Mouse (Mus musculus) heart, postnatal 4 days (tissue): Measurements from ENCODE around the gene Prkag2. TPM values are rescaled to one million over a fixed set of nuclear protein-coding genes. Genes with fewer than 3 reads are reported as not detected.
A peak's percentile ranks its signal among the peaks of the same experiment; 100 is the strongest.

ENCODE experiments used
- DNase-seq: peaks from one replicate; pipeline ENCODE4 v3.0.0; 2021
- total RNA-seq, 2 experiments: library from RNA; stranded (reverse); gene quantifications; 2 replicates each; pipeline ENCODE4 v1.2.3; 2021

The Prkag2 gene
- total RNA-seq, 2 experiments from 2014 or later, result 143 to 152 TPM

DNA sequence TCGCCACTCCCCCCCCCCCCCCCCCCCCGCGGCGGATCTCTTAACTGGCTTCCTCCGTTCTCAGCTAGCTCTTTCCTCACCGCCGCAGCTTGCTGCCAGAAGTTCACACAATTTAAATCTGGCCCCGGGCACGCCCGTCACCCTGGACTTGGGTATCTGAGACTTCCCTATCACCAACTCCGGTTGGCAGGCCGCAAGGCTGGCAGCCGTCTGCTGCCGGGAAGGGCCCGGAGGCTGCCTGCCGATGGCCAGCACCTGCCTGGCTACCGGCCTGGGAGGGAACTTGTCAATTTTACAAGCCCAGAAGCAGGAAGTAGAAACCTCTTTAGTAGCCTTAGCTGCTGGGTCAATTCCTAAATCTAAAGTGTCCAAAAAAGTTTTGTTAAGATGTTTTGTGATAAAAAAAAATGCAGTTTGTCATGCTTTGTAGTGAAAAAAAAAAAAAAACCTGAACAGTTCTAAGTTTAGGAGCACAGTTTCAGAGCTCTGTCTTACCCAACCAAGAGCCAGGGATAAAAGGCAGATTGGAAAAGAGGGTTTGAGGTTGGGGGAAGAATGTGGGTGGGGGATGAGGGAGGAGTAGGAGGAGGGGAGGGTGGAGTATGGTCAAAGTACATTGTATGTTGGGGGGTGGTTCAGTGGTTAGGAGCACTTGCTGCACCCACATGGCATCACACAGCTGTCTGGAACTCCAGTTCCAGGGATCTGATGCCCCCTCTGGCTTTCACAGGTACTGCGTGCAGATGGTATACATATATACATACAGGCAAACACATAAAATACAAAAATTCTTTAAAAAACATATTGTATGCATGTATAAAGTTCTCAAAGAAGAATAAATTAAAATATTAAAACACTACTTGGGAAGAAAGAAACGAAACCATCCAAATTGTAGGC, 191.4 kb downstream of the Prkag2 start:
- peak; percentile 82 for DNase-seq

DNA sequence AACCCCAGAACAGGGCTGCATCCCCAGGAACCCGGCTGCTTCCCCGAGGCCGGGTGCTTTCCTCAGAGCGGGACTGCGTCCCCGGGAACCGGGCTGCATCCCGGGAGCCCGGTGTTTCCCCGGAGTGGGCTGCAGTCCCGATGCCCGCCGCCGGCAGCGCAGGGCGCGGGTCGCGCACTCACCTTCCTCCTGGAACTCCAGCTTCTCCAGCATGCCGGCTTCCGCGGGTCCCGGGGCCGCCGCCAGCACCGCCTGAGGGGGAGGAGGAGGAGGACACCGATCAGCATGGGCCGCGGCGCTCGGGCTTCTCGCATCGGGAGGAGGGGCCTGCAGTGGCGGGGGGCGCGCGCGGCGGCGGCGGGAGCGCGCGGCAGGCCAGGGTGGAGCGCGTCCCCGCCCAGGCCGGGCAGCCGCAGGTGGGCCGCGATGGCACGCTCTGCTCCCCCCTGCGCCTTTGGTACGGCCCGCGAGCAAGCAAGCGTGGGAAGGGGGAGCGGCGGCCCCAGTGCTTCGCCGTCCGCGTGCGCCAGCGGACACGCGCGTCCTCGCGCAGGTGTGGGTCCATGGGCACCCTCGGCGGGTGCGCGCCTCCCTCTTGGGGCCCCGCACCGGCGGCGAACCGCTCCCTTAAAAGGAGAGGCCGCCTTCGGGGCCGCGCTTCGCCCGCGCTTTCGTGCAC, 192.2 kb downstream of the Prkag2 start:
- peak; percentile 89 for DNase-seq

DNA sequence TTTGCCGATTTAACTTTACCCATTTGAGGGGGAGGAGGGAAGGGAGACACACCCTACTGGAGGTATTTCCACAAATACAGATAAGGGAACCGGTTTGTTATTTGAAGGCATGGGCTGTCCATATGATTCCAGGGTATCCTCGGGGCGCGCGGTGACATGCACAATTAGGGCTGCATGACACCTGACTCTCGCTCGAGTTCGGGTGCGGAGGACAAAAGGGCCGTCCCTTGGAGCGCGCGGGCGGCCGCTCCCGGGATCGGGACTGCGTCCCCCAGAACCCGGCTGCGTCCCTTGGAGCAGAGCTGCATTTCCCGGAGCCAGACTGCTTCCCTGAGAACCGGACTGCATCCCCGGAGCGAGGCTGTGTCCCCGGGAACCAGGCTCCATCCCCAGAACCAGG, 192.7 kb downstream of the Prkag2 start:
- DNase-seq, result no peak

DNA sequence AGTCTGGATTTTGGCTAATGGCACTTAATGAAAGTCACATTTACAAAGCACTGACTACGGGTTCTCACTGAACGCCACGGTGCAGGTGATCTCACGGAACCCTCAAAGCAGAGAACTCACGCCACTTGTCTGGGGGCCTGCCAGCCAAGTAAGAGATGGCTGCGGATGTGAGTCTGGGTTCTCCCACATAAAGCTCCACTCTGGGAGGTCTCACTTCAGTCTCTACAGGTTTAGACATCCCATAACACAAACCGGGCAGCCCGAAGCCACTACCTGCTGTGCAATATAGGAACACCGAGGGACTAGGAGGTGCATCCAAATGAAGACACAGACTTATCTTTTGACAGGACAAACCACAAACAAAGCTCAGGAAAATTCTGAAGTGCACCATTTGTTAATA, 193.6 kb downstream of the Prkag2 start:
- no peak for DNase-seq

DNA sequence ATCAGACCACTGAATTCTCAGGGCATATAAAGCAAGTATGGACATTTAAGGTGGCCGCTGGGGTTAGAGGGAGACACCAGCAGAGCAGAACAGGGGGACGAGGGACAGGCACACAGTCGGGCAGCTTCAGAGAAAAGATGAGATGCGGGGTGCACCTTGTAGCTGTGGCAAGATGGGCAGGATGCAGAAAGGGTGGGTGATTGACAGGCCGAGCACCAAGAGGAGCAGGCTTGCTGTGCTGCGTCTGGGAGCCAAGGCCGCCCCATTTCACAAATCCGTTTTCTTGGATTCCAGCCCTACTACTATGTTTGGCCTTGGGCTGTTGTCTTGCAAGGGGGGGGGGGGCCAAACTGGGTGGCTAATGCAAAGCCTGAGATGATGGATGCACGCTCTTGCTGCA, 195.5 kb downstream of the Prkag2 start:
- DNase-seq, result no peak

DNA sequence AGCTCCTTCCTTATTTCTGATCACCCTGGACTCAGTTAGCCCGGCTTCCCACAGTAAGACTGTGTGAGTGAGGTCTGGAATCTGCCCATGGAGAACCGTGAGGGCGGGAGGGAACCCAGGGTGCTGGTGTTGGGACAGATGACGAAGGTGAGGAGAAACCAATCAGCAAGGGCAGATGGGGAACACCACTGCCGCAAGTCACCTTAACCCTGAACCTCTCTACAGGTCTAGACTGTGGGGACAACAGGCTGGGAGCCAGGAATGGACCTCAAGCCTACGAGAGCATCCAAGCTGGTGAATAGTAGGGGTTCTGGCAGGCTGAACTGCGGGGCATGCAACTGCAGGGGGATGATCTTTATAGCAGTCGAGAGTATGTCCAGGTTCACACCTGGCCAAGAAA, 196.0 kb downstream of the Prkag2 start:
- DNase-seq, result no peak

DNA sequence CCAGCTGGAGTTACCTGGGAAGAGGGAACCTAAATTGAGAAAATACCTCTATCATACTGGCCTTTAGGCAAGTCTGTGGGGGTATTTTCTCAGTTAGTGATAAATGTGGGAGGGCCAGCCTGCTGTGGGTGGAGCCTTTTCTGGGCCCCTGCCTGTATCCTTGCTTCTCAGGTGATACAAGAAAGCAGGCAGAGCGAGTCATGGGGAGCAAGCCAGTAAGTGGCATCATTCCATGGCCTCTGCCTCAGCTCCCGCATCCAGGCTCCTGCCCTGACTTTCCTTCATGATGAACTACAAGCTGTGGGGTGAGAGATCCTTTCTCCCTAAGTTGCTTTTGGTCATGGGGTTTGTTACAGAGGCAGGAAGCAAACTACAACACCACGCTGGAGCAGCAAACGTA, 196.4 kb downstream of the Prkag2 start:
- DNase-seq, result no peak

DNA sequence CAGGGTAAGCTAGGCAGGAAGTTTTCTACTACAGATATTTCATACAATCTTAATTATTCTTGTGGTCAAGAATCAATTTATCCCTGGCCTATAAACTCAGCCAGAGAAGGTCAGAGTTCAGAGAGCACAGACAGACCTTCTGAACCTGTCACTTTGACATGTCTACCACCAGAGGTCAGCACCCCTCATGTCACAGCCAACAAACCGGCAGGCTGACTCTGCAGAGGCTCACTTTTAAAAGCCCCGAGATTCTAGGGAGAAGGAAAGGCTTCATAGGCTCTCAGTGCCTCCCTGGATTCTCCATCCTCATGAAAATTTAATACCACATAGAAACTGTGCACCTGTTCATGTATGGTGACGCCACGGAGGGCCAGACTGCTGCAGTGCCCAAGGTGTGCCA, 197.6 kb downstream of the Prkag2 start:
- peak; percentile 59 for DNase-seq

DNA sequence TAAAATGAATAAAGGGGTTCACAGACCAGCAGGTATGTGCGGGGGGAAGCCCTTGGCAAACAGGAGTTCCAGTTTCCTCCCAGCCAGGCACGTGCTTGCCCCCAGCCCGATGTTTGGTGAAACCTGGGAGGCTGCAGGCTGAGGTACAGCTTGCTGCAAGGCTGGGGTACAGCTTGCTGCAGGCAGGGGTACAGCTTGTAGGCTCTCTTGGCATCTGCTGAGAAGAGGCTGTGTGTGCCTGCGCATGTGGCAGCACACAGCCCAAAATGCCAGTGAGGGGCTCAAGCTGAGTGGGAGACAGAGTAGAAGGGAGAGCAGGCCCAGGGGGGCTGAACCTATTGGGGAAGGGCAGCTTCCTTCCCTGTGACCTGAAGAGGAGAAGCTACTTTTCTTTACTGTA, 204.8 kb downstream of the Prkag2 start:
- DNase-seq, result no peak

DNA sequence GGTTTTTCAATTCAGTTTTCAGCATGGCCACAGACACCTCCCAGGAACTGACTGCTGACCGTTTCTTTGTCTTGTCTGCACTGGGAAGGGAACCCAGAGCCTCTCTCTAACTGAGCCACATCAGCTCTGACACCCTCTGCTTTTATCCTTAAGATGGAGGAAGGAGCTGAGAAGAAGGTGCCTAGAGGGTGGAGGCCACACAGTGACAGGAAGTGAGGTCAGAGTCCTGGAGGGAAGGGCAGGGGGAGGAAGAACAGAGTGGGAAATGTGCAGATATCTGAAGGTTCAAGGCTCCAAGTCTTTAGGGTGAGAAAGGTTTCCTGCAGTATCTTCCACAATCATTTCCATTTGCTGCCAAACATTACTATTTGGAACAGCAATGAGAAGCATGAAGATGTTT, 205.6 kb downstream of the Prkag2 start:
- no peak for DNase-seq

DNA sequence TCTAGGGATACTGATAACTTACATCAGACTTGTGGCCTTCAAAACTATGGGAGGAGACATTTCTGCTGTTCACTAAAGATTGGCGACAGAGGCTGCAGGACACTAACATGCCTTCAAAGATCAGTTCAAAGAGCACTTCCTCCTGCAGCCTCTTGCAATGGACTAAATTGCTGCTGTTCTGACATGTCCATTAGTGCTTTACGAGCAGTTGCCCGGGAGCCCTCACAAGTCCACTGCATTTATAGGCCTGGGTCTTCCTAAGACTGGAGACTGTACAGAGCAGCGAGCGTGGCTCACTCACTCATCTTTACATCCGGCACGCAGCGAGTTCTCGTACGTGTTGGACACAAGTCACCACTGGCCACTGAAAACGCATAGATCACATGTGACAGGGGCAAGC, 208.0 kb downstream of the Prkag2 start:
- DNase-seq, result no peak

DNA sequence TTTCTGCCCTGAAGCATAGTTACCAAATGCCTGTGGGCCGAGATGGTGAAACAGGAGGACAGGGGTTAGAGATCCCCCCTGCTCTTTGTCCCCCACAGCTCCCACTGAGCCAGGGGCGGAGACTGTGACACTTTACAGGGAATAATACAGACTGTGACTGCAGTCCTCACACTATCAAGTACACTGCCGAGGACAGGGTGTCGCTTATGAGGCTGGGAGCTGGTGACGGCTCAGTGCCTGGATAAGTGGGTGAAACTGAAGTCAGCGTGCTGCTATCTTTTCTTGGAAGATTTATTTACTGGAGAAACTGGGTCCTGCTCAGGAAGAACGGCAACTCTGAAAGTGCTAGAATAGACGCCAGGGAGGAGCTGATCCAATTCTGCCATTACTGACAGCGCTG, 210.6 kb downstream of the Prkag2 start:
- DNase-seq, result peak; percentile 30

DNA sequence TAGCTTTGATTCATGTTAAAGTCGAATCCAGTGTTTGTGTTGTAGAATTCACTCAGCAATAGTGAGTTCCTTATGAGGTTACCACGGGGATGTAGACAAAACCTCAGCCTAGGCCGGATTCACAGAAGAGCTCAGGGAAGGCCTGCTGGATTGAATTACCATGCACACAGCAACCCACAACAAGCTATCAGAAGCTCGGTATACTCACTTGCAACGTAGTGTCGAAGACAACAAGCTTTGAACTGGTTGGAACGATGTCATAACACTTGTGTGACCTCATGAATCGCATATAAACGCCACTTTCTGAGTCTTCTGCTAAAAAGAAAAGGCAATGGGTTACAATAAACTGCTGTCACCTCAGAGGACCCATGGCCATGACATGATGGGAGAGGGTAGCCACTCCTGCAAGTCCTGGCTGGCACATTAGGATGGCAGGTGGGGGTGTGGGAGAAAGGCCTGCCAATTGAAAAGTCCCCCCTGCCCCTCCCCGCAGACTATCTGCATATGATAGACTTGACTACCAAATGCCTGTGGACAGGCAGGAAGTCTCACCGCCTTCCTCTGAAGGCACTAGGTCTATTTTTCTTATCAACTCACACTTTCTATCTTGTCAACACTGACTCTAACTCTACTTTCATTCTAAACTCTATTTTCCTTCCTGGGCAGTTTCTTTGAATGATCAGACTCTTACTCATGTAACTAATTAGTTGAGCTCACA, 211.4 kb downstream of the Prkag2 start:
- DNase-seq, result no peak

DNA sequence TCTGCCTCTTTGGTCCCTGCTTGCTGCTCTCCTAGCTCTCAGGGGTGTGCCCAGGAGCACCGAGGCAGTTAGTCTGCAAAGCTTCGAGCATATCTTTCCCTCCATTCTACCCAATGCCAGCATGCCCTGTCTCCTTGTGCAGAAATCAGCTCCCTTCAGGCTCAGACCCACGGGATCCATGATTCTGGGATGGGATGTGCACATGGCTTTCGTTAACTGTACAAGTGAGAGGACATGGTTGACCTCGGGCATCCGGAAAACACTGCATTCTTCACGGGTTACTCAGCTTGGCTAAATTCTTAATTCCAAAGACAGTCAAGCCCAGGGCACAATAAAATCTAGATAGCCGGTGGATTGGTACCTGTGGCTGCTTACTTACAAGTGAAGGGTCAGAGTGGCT, 213.2 kb downstream of the Prkag2 start:
- DNase-seq, result no peak

DNA sequence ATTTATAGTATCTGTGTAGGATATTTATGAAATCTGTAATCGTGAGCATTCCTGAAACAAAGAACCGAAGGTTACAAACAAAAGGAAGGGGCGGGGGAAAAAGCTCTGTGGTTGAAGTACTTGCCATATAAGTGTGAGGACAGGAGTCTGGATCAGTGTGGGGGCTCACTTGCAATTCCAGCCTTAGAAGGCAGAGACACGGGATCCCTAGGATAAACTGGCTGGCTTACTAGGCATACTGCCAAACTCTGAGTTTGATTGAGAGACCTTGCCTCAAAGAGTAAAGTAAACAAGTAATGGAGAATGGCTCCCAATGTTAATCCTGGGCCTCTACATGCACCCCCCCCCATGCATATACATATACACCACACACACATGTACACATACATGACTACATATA, 221.7 kb downstream of the Prkag2 start:
- no peak for DNase-seq

DNA sequence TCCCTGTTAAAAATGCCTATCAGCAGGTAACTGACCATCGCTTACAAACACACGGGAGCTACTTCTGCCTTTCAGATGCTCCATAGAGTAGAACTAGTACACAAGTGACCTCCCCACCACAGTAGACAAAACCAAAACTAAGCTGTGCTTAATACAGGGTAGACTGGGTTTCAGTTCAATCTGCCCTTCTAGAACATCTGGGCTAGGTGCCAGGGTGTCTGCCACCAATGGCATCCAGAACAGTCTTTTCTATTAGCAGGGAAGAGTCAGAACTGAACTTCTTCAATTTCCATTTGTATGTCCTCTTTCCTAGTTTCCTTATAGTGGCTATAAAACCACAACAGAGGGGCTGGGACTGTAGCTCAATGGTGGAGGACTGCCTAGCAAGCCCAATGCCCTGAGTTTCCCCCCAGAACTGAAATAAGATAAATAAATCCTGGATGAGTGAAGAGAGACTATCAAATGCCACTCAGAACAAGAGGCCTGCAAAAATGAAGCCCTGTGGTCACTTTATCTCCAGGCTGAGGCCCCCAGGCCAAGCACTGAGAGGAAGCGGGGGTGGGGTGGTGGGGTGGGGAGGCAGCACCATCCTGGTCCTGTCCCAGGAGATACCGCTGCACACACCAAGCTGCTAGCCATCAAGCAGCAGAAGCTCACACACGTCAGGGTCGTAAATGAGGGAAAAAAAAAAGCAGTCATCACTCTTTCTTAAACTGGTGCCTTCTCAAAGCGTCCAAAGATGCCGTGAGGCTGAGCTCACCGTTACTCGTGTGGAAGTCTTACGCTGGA, 222.4 kb downstream of the Prkag2 start:
- DNase-seq, result peak; percentile 63

DNA sequence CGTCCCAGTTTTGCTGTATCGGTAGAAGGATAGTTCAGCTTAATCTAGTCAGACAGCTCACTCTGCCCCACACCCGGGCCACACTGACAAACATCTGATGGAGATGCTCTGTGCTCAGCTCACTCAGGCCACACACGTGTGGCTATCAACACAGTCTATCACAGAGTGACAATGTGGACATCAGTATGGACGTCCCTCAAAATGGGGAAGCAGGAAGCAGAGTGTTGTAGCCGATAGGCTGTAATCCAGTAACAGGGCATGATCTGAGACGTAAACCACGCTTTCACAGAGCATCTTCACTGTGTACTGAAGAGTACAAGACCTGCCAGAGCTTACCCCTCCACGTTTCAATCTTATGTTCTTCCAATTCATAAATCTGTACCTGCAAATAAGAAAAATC, 223.8 kb downstream of the Prkag2 start:
- no peak for DNase-seq

DNA sequence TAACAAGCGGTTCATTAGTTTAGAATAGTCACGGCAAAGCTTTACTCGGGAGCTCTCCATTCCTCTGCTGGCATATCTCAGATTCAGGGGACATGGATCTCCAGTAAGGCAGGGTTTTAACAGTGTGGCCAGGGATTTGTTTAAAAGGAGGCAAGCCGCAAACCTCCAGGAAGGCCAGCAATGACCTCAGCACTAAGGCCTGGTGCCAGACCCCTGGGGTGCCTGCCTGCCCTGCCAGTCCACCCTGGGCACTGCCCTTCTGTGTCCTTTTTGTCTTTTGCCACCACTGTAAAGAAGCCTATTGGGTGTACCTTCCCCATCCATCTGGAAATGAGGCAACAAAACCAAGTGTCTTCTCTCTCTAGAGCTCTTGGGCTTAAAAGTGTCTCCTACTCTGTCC, 226.3 kb downstream of the Prkag2 start:
- no peak for DNase-seq

DNA sequence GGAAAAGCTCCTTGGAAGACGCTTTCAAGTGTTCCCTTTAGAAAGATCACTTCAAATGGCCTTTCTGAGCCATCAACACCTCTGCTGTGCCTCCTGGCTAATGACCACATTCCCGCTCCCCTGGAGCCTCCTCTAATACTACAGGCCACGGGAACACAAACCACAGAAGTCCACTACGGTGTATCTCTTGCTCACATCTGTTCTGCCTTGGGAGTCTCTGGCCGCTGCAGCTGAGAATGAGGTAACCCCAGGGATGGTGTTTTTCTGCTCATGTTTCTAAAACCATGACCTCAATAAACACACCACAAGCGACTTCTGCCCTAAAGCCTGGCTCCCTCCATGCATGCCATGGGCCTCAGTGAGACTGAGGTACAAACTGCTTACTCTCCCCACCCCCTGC, 227.2 kb downstream of the Prkag2 start:
- DNase-seq, result no peak

DNA sequence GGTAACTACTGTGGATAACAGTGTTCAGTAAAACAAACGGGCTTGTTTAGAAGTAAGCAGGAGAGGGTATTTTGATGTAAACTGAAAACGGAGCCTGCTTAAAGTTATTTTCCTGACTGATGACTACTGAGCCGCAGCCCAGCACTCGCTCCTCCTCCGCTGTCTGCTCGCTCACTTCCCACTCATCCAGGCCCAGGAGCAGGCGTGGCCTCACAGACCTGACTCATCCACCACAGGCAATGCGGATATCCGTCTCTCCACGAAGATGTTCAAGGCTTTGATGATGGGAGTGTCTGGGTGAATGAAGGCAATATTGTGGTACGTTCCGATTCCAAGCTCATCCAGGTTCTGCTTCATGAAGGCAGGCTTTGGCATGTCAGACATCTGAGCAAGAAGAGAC, 229.2 kb downstream of the Prkag2 start:
- peak; percentile 41 for DNase-seq

DNA sequence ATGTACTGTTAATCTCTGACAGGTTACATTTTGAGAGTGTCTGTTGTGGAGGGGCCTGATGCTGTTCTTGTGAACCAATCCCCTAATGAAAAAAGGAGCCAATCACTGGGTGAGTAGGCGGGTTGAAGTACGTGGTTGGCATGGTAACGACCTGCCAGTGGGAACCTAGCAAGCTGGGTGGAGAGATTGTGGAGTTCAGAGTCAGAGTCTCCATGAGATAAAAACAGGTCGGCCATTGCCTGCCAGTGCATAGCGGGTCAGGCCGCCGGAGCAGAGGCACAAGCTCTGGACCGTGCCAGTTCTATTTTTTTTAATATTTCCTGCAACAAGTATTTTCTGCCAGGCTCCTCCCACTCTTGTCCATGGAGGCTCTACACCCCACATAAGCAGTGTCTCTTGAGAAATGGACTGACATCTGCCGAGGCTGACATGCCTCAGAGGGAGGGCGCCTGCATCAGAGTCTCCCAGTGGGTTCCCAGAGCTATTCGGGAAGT, 230.6 kb downstream of the Prkag2 start:
- DNase-seq, result no peak

DNA sequence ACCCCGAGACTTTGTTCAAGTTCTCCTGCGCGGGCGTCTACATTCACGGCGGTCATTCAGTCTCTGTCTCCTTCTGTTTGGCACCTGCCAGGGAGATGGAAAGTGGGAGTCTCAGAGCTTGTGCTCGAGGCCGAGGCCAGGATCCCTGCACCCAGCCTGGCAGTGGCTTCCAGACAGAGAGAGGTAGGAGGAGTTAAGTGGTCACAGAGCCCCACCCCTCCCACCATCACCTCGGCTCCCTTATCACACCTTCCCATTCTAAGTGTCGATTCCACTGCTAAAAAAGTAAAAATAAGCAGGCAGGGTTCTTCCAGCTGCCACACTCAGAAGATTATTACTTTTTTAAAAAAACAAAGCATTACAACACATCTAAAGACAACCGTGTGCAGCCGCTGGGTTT, 236.6 kb downstream of the Prkag2 start:
- DNase-seq, result no peak
